Mouse (Mus musculus): ENCODE measurements around the gene Cdh18. TPM values are rescaled to one million over a fixed set of nuclear protein-coding genes. Genes with fewer than 3 reads are reported as not detected.
"Not testable (repeated sequence)": the region's sequence is repeated elsewhere in the genome, so short reads cannot be mapped to it uniquely, and the experiment has no call there.

Cdh18 gene
- polyA plus RNA-seq, 1 experiment from 2014 or later = 20.7 TPM

DNA sequence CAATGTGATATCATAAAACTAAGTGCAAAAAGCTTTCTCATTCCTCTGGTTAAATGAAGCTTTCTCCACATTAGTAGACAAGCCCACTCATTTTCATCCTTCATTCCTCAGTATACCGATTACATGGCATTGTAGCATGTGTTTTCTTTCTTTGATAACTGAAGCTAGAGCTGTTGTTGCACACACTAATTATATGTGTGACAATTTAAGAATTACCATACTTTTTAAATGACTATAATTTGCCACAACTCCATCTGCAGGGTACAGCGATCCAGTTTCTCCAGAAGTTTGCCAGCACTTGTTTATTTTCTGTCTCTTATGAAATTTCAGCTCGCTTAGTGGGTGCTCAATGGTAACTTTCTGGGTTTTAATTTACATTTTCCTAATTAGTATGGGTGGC, 663.2 kb downstream of the Cdh18 start:
- Histone ChIP-seq H3K4me2 (ENCODE audit: low read depth, low read length) (no peak overlapping the region), H3K4me3 (ENCODE audit: low read depth, low read length) (no peak overlapping the region), H3K4me1 (ENCODE audit: control insufficient read depth, insufficient read depth, low read length) (no peaks in the 10 kb centered on the region), H3K36me3 (ENCODE audit: control insufficient read depth, insufficient read depth, low read length) (no peaks in the 10 kb centered on the region), H3K9me3 (ENCODE audit: control insufficient read depth, low read length) (no peaks in the 10 kb centered on the region), H3K27me3 (ENCODE audit: control insufficient read depth, insufficient read depth, low read length) (no peaks in the 10 kb centered on the region), H3K27ac (ENCODE audit: low read depth, low read length) (no peak overlapping the region), H3K9ac (replicated peaks; ENCODE audit: low read depth, low read length) (no peak overlapping the region)
- WGBS = 94% methylated on average over 3 of the region's 3 CpGs
- no peak for ATAC-seq (ENCODE audit: low read depth)

DNA sequence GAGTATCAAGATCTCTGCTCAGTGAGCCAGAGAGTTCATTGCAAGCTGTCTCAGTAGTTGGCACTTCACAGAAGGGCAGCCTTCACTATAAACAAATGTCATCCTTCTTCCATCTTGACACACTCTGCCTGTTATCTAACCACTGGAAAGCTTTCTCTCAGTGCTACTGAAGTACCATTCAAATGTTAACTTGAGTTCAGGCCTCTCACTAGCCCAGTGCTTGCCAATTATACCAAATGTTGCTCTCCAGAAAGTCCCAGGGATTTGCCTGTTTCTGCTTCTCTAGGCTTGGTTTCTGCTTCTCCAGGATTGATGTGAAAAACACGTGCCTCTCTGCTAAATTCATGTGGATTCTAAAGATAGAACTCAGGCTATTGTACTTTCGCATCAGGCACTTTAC, 681.8 kb downstream of the Cdh18 start:
- no peaks in the 10 kb centered on the region for H3K36me3 ChIP-seq (ENCODE audit: control insufficient read depth, insufficient read depth, low read length)
- no peak overlapping the region for H3K9ac ChIP-seq (replicated peaks; ENCODE audit: low read depth, low read length)
- no peaks in the 10 kb centered on the region for H3K4me1 ChIP-seq (ENCODE audit: control insufficient read depth, insufficient read depth, low read length)
- H3K4me3 ChIP-seq (ENCODE audit: low read depth, low read length) = no peak overlapping the region
- no peaks in the 10 kb centered on the region for H3K9me3 ChIP-seq (ENCODE audit: control insufficient read depth, low read length)
- no peaks in the 10 kb centered on the region for H3K27me3 ChIP-seq (ENCODE audit: control insufficient read depth, insufficient read depth, low read length)
- no peak for ATAC-seq (ENCODE audit: low read depth)
- 77% methylated on average over 2 of the region's 2 CpGs for WGBS
- H3K27ac ChIP-seq (ENCODE audit: low read depth, low read length) = no peak overlapping the region
- no peak overlapping the region for H3K4me2 ChIP-seq (ENCODE audit: low read depth, low read length)

DNA sequence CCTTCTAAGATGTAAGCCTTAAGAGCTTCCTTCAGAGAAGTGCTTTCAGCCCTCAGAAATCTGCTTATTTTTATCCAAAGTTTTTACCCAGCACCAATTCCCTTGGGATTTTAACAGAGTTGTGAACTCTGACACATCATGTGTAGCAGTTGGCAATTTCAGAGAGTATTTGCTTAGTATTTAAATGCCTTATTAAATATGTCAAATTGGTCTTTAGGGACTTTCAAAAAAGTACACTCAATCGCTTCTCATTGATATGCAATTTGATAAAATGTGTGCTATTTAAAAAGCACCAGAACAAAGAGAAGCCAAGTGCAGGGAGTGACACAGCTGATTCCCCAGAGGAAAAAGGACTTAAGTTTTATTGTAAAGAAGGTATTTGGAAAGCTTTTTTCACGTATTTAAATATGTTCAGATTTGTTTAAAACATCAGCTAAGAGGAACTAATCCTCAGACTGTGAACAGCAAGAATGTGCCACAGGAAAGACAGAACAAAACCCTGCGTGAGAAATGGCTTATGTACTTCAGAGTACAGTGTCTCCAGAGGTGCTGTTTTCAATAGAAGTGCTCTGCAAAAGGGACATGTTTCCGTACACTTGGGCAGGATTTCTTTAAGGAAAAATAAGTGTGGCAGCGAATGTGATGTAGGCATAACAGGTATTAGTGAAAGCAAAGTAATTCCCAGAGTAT, 709.1 kb downstream of the Cdh18 start:
- H3K36me3 ChIP-seq (ENCODE audit: control insufficient read depth, insufficient read depth, low read length) = no peaks in the 10 kb centered on the region
- H3K4me1 ChIP-seq (ENCODE audit: control insufficient read depth, insufficient read depth, low read length) = no peaks in the 10 kb centered on the region
- 69% methylated on average over 5 of the region's 5 CpGs for WGBS
- no peaks in the 10 kb centered on the region for H3K9me3 ChIP-seq (ENCODE audit: control insufficient read depth, low read length)
- ATAC-seq (ENCODE audit: low read depth) = no peak
- no peaks in the 10 kb centered on the region for H3K27me3 ChIP-seq (ENCODE audit: control insufficient read depth, insufficient read depth, low read length)
- H3K4me3 ChIP-seq (ENCODE audit: low read depth, low read length) = no peak overlapping the region
- no peak overlapping the region for H3K27ac ChIP-seq (ENCODE audit: low read depth, low read length)
- no peak overlapping the region for H3K9ac ChIP-seq (replicated peaks; ENCODE audit: low read depth, low read length)
- H3K4me2 ChIP-seq (ENCODE audit: low read depth, low read length) = no peak overlapping the region

DNA sequence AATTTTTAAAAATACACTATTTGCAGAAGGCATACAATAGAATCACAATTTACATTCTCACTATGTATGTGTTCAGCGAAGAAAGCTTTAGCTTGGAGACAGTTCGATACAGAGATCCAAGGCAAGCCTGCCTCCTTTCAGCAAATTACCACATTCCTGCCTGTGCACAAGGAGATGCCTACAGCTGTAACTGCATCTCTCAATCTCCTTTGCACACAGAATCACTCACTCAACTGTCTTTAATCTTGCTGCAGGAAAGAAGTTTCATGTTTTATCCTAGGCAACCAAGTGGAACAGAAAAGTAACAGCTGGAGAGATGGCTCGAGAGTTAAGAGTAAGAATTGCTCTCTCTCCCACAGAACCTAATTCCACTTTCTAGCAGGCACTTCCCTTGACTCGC, 729.6 kb downstream of the Cdh18 start:
- no peak for ATAC-seq (ENCODE audit: low read depth)
- 82% methylated on average over 4 of the region's 4 CpGs for WGBS
- H3K4me2 ChIP-seq (ENCODE audit: low read depth, low read length) = no peak overlapping the region
- no peaks in the 10 kb centered on the region for H3K4me1 ChIP-seq (ENCODE audit: control insufficient read depth, insufficient read depth, low read length)
- no peak overlapping the region for H3K9ac ChIP-seq (replicated peaks; ENCODE audit: low read depth, low read length)
- no peaks in the 10 kb centered on the region for H3K9me3 ChIP-seq (ENCODE audit: control insufficient read depth, low read length)
- no peak overlapping the region for H3K4me3 ChIP-seq (ENCODE audit: low read depth, low read length)
- H3K36me3 ChIP-seq (ENCODE audit: control insufficient read depth, insufficient read depth, low read length) = no peaks in the 10 kb centered on the region
- H3K27me3 ChIP-seq (ENCODE audit: control insufficient read depth, insufficient read depth, low read length) = no peaks in the 10 kb centered on the region
- no peak overlapping the region for H3K27ac ChIP-seq (ENCODE audit: low read depth, low read length)

DNA sequence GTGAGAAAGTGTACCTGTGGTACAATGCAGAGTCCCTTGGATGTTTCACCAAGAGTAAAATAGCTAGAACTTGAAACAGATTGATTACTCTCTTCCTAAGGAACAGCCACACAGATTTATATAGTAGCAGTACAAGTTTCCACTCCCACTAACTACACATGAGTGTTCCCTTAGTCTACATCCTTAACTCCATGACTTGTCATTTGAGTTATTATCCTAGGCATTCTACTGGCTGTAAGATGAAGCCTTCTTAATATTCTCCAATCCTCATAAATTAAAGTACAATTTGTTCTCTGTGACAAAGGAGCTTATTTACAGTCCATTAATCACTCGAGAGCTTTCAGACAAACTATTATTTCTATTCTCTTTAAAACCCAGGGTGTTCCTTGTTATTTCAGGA, 756.2 kb downstream of the Cdh18 start:
- Histone ChIP-seq H3K9me3 (ENCODE audit: control insufficient read depth, low read length) (no peaks in the 10 kb centered on the region), H3K27ac (ENCODE audit: low read depth, low read length) (no peak overlapping the region), H3K9ac (replicated peaks; ENCODE audit: low read depth, low read length) (no peak overlapping the region), H3K4me1 (ENCODE audit: control insufficient read depth, insufficient read depth, low read length) (no peaks in the 10 kb centered on the region), H3K4me3 (ENCODE audit: low read depth, low read length) (no peak overlapping the region), H3K27me3 (ENCODE audit: control insufficient read depth, insufficient read depth, low read length) (no peaks in the 10 kb centered on the region), H3K4me2 (ENCODE audit: low read depth, low read length) (no peak overlapping the region), H3K36me3 (ENCODE audit: control insufficient read depth, insufficient read depth, low read length) (no peaks in the 10 kb centered on the region)
- no peak; the same call in 1 of the 2 replicates for ATAC-seq (ENCODE audit: low read depth)
- 22% methylated on average over 1 of the region's 1 CpGs for WGBS

DNA sequence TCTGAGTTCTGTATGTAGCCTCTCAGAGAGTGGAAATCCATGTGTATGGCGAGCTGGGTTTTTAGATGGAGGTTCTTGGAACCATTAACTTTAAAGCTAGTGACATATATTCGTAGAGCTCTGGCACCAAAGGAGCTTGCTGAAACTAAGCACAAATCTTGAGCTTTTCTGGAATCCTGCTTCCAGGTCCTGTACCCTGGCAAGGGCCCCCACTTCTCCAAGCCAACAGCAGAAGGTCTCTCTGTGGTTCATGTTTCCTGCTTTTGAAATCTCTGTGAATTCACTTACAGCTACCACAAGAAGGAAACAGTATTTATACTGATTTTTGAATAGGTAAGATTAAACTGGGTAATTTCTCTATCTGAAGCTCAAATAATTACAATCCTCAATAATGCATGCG, 767.9 kb downstream of the Cdh18 start:
- H3K4me2 ChIP-seq (ENCODE audit: low read depth, low read length) = no peak overlapping the region

DNA sequence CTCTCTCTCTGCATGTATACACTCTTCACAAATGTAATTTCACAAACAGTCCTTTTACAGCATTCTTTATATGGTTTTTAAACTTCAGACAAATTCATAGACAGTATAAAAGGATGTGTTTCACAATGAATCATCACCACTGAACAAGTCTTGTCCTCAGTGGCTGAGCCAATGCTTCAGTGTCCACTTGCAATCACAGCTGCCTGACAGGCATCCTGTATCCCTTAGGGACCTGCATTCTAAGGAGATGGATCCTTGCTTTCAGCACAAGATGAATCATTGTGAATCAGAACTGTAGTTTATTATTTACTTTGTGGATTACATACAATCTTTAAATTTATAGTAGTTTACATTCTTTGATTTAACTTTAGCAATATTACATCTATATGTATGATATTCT, 768.6 kb downstream of the Cdh18 start:
- no peak overlapping the region for H3K27ac ChIP-seq (ENCODE audit: low read depth, low read length)
- no peaks in the 10 kb centered on the region for H3K9me3 ChIP-seq (ENCODE audit: control insufficient read depth, low read length)
- no peak overlapping the region for H3K4me2 ChIP-seq (ENCODE audit: low read depth, low read length)
- H3K9ac ChIP-seq (replicated peaks; ENCODE audit: low read depth, low read length) = no peak overlapping the region
- no peaks in the 10 kb centered on the region for H3K36me3 ChIP-seq (ENCODE audit: control insufficient read depth, insufficient read depth, low read length)
- no peaks in the 10 kb centered on the region for H3K4me1 ChIP-seq (ENCODE audit: control insufficient read depth, insufficient read depth, low read length)
- ATAC-seq (ENCODE audit: low read depth) = no peak
- no peak overlapping the region for H3K4me3 ChIP-seq (ENCODE audit: low read depth, low read length)
- no peaks in the 10 kb centered on the region for H3K27me3 ChIP-seq (ENCODE audit: control insufficient read depth, insufficient read depth, low read length)

More for the DNA sequence above, 767.9 kb downstream of the Cdh18 start:
- Histone ChIP-seq H3K9me3 (ENCODE audit: control insufficient read depth, low read length) (no peaks in the 10 kb centered on the region), H3K36me3 (ENCODE audit: control insufficient read depth, insufficient read depth, low read length) (no peaks in the 10 kb centered on the region), H3K9ac (replicated peaks; ENCODE audit: low read depth, low read length) (no peak overlapping the region), H3K27me3 (ENCODE audit: control insufficient read depth, insufficient read depth, low read length) (no peaks in the 10 kb centered on the region), H3K27ac (ENCODE audit: low read depth, low read length) (no peak overlapping the region), H3K4me3 (ENCODE audit: low read depth, low read length) (no peak overlapping the region), H3K4me1 (ENCODE audit: control insufficient read depth, insufficient read depth, low read length) (no peaks in the 10 kb centered on the region)
- no peak for ATAC-seq (ENCODE audit: low read depth)
- WGBS = 89% methylated on average over 3 of the region's 3 CpGs

DNA sequence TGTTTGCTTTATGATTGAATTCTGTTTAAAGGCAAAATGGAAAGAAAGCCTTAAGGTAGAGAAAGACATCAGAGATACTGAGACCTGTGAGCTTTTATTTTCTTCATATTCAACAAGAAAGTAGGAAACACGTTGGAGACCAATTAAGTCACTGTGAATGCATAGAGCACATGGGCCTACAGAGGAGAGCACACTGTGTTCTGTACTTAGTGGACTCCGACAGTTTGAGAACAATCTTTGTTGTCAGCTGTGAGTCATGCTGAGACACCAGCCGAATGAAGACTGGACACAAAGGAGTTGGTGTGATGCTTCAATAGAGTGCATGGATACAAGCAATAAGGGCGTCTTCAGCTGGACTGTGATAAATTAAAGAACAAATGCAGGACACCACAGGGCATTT, 791.5 kb downstream of the Cdh18 start:
- WGBS = no CpG with 5 or more reads among the region's 4 CpGs
- H3K4me3 ChIP-seq (ENCODE audit: low read depth, low read length); H3K4me2 ChIP-seq (ENCODE audit: low read depth, low read length); H3K36me3 ChIP-seq (ENCODE audit: control insufficient read depth, insufficient read depth, low read length); H3K4me1 ChIP-seq (ENCODE audit: control insufficient read depth, insufficient read depth, low read length); ATAC-seq (ENCODE audit: low read depth); H3K9ac ChIP-seq (replicated peaks; ENCODE audit: low read depth, low read length); H3K27ac ChIP-seq (ENCODE audit: low read depth, low read length); H3K27me3 ChIP-seq (ENCODE audit: control insufficient read depth, insufficient read depth, low read length); H3K9me3 ChIP-seq (ENCODE audit: control insufficient read depth, low read length): not testable (repeated sequence)

DNA sequence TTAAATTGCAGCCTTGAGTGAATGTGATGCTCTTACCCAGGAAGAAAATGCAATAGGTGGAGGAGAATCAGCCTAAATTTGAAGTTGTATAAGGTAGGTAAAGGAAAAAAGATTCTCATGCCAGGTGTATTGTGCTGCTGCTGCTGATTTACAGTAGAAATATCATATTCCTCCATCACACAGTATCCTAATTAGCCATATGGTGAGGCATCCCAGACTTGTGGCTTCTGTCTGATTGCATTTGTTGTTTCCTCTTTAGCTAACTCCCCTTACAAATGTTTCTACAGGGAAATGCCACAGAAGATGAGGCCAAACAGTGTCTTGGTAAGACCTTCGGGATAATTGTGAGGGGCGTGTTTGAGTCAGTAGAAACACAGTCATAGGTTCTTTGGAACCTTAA, 802.3 kb downstream of the Cdh18 start:
- no peaks in the 10 kb centered on the region for H3K4me1 ChIP-seq (ENCODE audit: control insufficient read depth, insufficient read depth, low read length)
- no peak overlapping the region for H3K27ac ChIP-seq (ENCODE audit: low read depth, low read length)
- ATAC-seq (ENCODE audit: low read depth) = no peak
- H3K4me3 ChIP-seq (ENCODE audit: low read depth, low read length) = no peak overlapping the region
- H3K4me2 ChIP-seq (ENCODE audit: low read depth, low read length) = no peak overlapping the region
- 70% methylated on average over 2 of the region's 2 CpGs for WGBS
- no peaks in the 10 kb centered on the region for H3K36me3 ChIP-seq (ENCODE audit: control insufficient read depth, insufficient read depth, low read length)
- H3K27me3 ChIP-seq (ENCODE audit: control insufficient read depth, insufficient read depth, low read length) = no peaks in the 10 kb centered on the region
- H3K9ac ChIP-seq (replicated peaks; ENCODE audit: low read depth, low read length) = no peak overlapping the region
- no peaks in the 10 kb centered on the region for H3K9me3 ChIP-seq (ENCODE audit: control insufficient read depth, low read length)
